Mouse (Mus musculus) forebrain, embryonic 13.5 days (tissue): ENCODE measurements around the gene Atxn7l1. TPM values are rescaled to one million over a fixed set of nuclear protein-coding genes. Genes with fewer than 3 reads are reported as not detected.
A peak's percentile ranks its signal among the peaks of the same experiment; 100 is the strongest.

Source experiments
- ATAC-seq: fragments of 200-750 bp; cut with Nextera tagmentation; 2 replicates; pipeline ENCODE4 v1.8.0; 2017
- H3K27ac ChIP-seq: fragments of 300-500 bp; sonication (generic); 2 replicates; pipeline ENCODE4 v1.5.1; 2015; ENCODE audit warnings: inconsistent platforms, mild to moderate bottlenecking, moderate library complexity
- H3K27me3 ChIP-seq: fragments of 300-500 bp; sonication (generic); 2 replicates; pipeline ENCODE4 v1.6.1; 2015; ENCODE audit warnings: mild to moderate bottlenecking, inconsistent platforms
- H3K36me3 ChIP-seq: fragments of 300-500 bp; sonication (generic); 2 replicates; pipeline ENCODE4 v1.6.1; 2015; ENCODE audit warnings: mild to moderate bottlenecking, inconsistent platforms; ENCODE audit not compliant: poor library complexity, severe bottlenecking
- H3K4me1 ChIP-seq: fragments of 300-500 bp; sonication (generic); 2 replicates; pipeline ENCODE4 v1.6.1; 2015; ENCODE audit warnings: inconsistent platforms
- H3K4me2 ChIP-seq: fragments of 300-500 bp; sonication (generic); 2 replicates; pipeline ENCODE4 v1.6.1; 2015; ENCODE audit warnings: inconsistent platforms, mild to moderate bottlenecking, moderate library complexity
- H3K4me3 ChIP-seq: fragments of 300-500 bp; sonication (generic); 2 replicates; pipeline ENCODE4 v1.5.1; 2015; ENCODE audit warnings: mild to moderate bottlenecking, inconsistent platforms
- H3K9ac ChIP-seq: fragments of 300-500 bp; sonication (generic); 2 replicates; pipeline ENCODE4 v1.6.1; 2015; ENCODE audit warnings: mild to moderate bottlenecking, inconsistent platforms
- H3K9me3 ChIP-seq: fragments of 300-500 bp; sonication (generic); replicated peaks from 2 replicates; pipeline ENCODE4 v1.6.1; 2016; ENCODE audit warnings: inconsistent platforms
- WGBS: fragments of 180-500 bp; shearing (Covaris S2); methylation state at CpG from one replicate; pipeline ENCODE4 v1.1.7; 2015; 5-methylcytosine and 5-hydroxymethylcytosine counted together
- polyA plus RNA-seq: library from polyadenylated mRNA; unstranded; fragments of >200 nt; fragmentation: Nextera tagmentation; extraction: Ambion mirVana; gene quantifications from 2 replicates; pipeline ENCODE4 v1.2.1, GENCODE M21; 2015

Atxn7l1 gene
- polyA plus RNA-seq, 1 experiment from 2014 or later: 15.4 TPM

- H3K27ac ChIP-seq: no peak overlapping the region
- no peak for ATAC-seq
- no peak overlapping the region for H3K4me2 ChIP-seq
- no peaks in the 10 kb centered on the region for H3K36me3 ChIP-seq
- peaks cover 21% of the 10 kb centered on the region for H3K4me1 ChIP-seq
- no peaks in the 10 kb centered on the region for H3K27me3 ChIP-seq
- H3K9me3 ChIP-seq: no peaks in the 10 kb centered on the region
- H3K9ac ChIP-seq: no peak overlapping the region
- H3K4me3 ChIP-seq: no peak overlapping the region
- WGBS: 75% methylated on average over 5 of the region's 5 CpGs
Measured at GRCm38 (mm10) chr12:33315804-33316203, 168.3 kb downstream of the Atxn7l1 start.

GRCm38 (mm10) chr12:33317792-33318530 lies 170.5 kb downstream of the Atxn7l1 start:
- WGBS: 86% methylated on average over 9 of the region's 9 CpGs
- H3K27ac ChIP-seq: no peak overlapping the region

GRCm38 (mm10) chr12:33322547-33322946 lies 175.1 kb downstream of the Atxn7l1 start:
- Histone ChIP-seq H3K9me3 (no peaks in the 10 kb centered on the region), H3K4me1 (peaks cover 8% of the 10 kb centered on the region; the same call in 1 of the 2 replicates), H3K27me3 (no peaks in the 10 kb centered on the region), H3K9ac (no peak overlapping the region), H3K27ac (no peak overlapping the region), H3K4me2 (no peak overlapping the region), H3K36me3 (no peaks in the 10 kb centered on the region), H3K4me3 (no peak overlapping the region)
- WGBS: 79% methylated on average over 7 of the region's 7 CpGs
- no peak for ATAC-seq

More at GRCm38 (mm10) chr12:33317792-33318530, 170.5 kb downstream of the Atxn7l1 start:
- ATAC-seq: no peak
- H3K9me3 ChIP-seq: no peaks in the 10 kb centered on the region
- H3K9ac ChIP-seq: no peak overlapping the region
- H3K4me2 ChIP-seq: no peak overlapping the region
- peaks cover 14% of the 10 kb centered on the region for H3K4me1 ChIP-seq
- H3K27me3 ChIP-seq: no peaks in the 10 kb centered on the region
- no peaks in the 10 kb centered on the region for H3K36me3 ChIP-seq
- no peak overlapping the region for H3K4me3 ChIP-seq

- no peak for ATAC-seq
- H3K36me3 ChIP-seq: no peaks in the 10 kb centered on the region
- H3K9ac ChIP-seq: no peak overlapping the region
- WGBS: 90% methylated on average over 1 of the region's 1 CpGs
- no peaks in the 10 kb centered on the region for H3K27me3 ChIP-seq
- no peak overlapping the region for H3K4me2 ChIP-seq
- H3K4me3 ChIP-seq: no peak overlapping the region
- H3K4me1 ChIP-seq: peaks cover 8% of the 10 kb centered on the region; the same call in 1 of the 2 replicates
- no peaks in the 10 kb centered on the region for H3K9me3 ChIP-seq
- no peak overlapping the region for H3K27ac ChIP-seq
Measured at GRCm38 (mm10) chr12:33323821-33324220, 176.3 kb downstream of the Atxn7l1 start.

GRCm38 (mm10) chr12:33325424-33325823 lies 177.9 kb downstream of the Atxn7l1 start:
- Histone ChIP-seq H3K4me2 (no peak overlapping the region), H3K36me3 (no peaks in the 10 kb centered on the region), H3K4me3 (no peak overlapping the region), H3K27ac (no peak overlapping the region), H3K9ac (no peak overlapping the region), H3K4me1 (peaks cover 8% of the 10 kb centered on the region; the same call in 1 of the 2 replicates), H3K9me3 (no peaks in the 10 kb centered on the region), H3K27me3 (no peaks in the 10 kb centered on the region)
- ATAC-seq: no peak
- WGBS: 85% methylated on average over 9 of the region's 9 CpGs

GRCm38 (mm10) chr12:33332046-33332445 lies 184.6 kb downstream of the Atxn7l1 start:
- ATAC-seq: no peak
- no peak overlapping the region for H3K9ac ChIP-seq
- no peaks in the 10 kb centered on the region for H3K27me3 ChIP-seq
- H3K4me3 ChIP-seq: no peak overlapping the region
- no peak overlapping the region for H3K4me2 ChIP-seq
- no peaks in the 10 kb centered on the region for H3K9me3 ChIP-seq
- no peak overlapping the region for H3K27ac ChIP-seq
- no peaks in the 10 kb centered on the region for H3K36me3 ChIP-seq
- 62% methylated on average over 4 of the region's 4 CpGs for WGBS
- H3K4me1 ChIP-seq: peaks cover 16% of the 10 kb centered on the region

GRCm38 (mm10) chr12:33332796-33333195 lies 185.3 kb downstream of the Atxn7l1 start:
- H3K9me3 ChIP-seq: no peaks in the 10 kb centered on the region
- H3K4me2 ChIP-seq: no peak overlapping the region
- H3K27me3 ChIP-seq: no peaks in the 10 kb centered on the region
- H3K27ac ChIP-seq: no peak overlapping the region
- H3K4me3 ChIP-seq: no peak overlapping the region
- H3K36me3 ChIP-seq: no peaks in the 10 kb centered on the region
- WGBS: 65% methylated on average over 5 of the region's 5 CpGs
- peaks cover 18% of the 10 kb centered on the region for H3K4me1 ChIP-seq
- H3K9ac ChIP-seq: no peak overlapping the region
- ATAC-seq: no peak

- H3K36me3 ChIP-seq: no peaks in the 10 kb centered on the region
- ATAC-seq: peak; percentile 71
- no peak overlapping the region for H3K4me3 ChIP-seq
- no peaks in the 10 kb centered on the region for H3K9me3 ChIP-seq
- WGBS: 29% methylated on average over 8 of the region's 8 CpGs
- no peak overlapping the region for H3K9ac ChIP-seq
- H3K27ac ChIP-seq: no peak overlapping the region
- peaks cover 22% of the 10 kb centered on the region for H3K4me1 ChIP-seq
- no peak overlapping the region for H3K4me2 ChIP-seq
- H3K27me3 ChIP-seq: no peaks in the 10 kb centered on the region
Measured at GRCm38 (mm10) chr12:33333914-33334313, 186.4 kb downstream of the Atxn7l1 start.

- Histone ChIP-seq H3K4me3 (no peak overlapping the region), H3K9me3 (no peaks in the 10 kb centered on the region), H3K4me1 (peaks cover 24% of the 10 kb centered on the region), H3K36me3 (no peaks in the 10 kb centered on the region), H3K4me2 (no peak overlapping the region), H3K27ac (no peak overlapping the region), H3K27me3 (no peaks in the 10 kb centered on the region), H3K9ac (0 out of 2 replicates have a peak overlapping the region, but pooled peaks have one; percentile 3)
- ATAC-seq: no peak
- WGBS: 98% methylated on average over 2 of the region's 2 CpGs
Measured at GRCm38 (mm10) chr12:33334511-33334910, 187.0 kb downstream of the Atxn7l1 start.

- 82% methylated on average over 5 of the region's 5 CpGs for WGBS
- H3K9ac ChIP-seq: 0 out of 2 replicates have a peak overlapping the region, but pooled peaks have one; percentile 3
- H3K4me1 ChIP-seq: peaks cover 27% of the 10 kb centered on the region
- H3K36me3 ChIP-seq: no peaks in the 10 kb centered on the region
- no peak overlapping the region for H3K4me3 ChIP-seq
- H3K9me3 ChIP-seq: no peaks in the 10 kb centered on the region
- no peak overlapping the region for H3K27ac ChIP-seq
- no peaks in the 10 kb centered on the region for H3K27me3 ChIP-seq
- no peak for ATAC-seq
- H3K4me2 ChIP-seq: no peak overlapping the region
Measured at GRCm38 (mm10) chr12:33334951-33335350, 187.5 kb downstream of the Atxn7l1 start.

- ATAC-seq: no peak
- Histone ChIP-seq H3K9me3 (no peaks in the 10 kb centered on the region), H3K4me2 (no peak overlapping the region), H3K4me1 (peaks cover 31% of the 10 kb centered on the region), H3K27me3 (no peaks in the 10 kb centered on the region), H3K36me3 (no peaks in the 10 kb centered on the region), H3K27ac (peak overlapping the region; percentile 6; the same call in 1 of the 2 replicates), H3K9ac (no peak overlapping the region), H3K4me3 (no peak overlapping the region)
- WGBS: 89% methylated on average over 4 of the region's 4 CpGs
Measured at GRCm38 (mm10) chr12:33335410-33335809, 187.9 kb downstream of the Atxn7l1 start.

- Histone ChIP-seq H3K9ac (no peak overlapping the region), H3K9me3 (no peaks in the 10 kb centered on the region), H3K4me1 (peaks cover 44% of the 10 kb centered on the region), H3K4me3 (no peak overlapping the region), H3K36me3 (no peaks in the 10 kb centered on the region), H3K4me2 (no peak overlapping the region), H3K27me3 (no peaks in the 10 kb centered on the region), H3K27ac (peak overlapping the region; percentile 74)
- WGBS: 58% methylated on average over 10 of the region's 10 CpGs
- ATAC-seq: peak; percentile 12
Measured at GRCm38 (mm10) chr12:33336561-33337125, 189.2 kb downstream of the Atxn7l1 start.
